Mouse (Mus musculus) heart, adult 18-20 months (tissue): Measurements from ENCODE around the gene Tmem14a. TPM values are rescaled to one million over a fixed set of nuclear protein-coding genes. Genes with fewer than 3 reads are reported as not detected.
"Not testable (repeated sequence)": the region's sequence is repeated elsewhere in the genome, so short reads cannot be mapped to it uniquely, and the experiment has no call there.

ENCODE experiments used
- DNase-seq, 2 experiments: peaks; one replicate each; pipeline ENCODE4 v3.0.0; 2021 to 2022; ENCODE audit warnings: mixed read lengths in 1 of 2
- long read RNA-seq, 2 experiments: library from polyadenylated mRNA; stranded (forward); transcript quantifications; one replicate each; pipeline ENCODE4 v2.0.0; 2021
- total RNA-seq, 2 experiments: library from RNA; stranded (reverse); gene quantifications; 2 replicates each; pipeline ENCODE4 v1.2.3; 2021

The Tmem14a gene
- 1 to 10 TPM; 2.5 to 3.4 TPM for total RNA-seq
- long read RNA-seq, experiment 1, partial matches to known transcripts, result 0 of 6 reads
- long read RNA-seq, experiment 1, other reads (novel, unspliced or antisense), result 2 of 6 reads
- long read RNA-seq, experiment 2, partial matches to known transcripts, result 1 of 2 reads
- long read RNA-seq, experiment 2, other reads (novel, unspliced or antisense), result 1 of 2 reads

GRCm38 (mm10) chr1:21218489-21218919 is at the start of gene Tmem14a:
TSS of gene Tmem14a (plus strand) at chr1:21218575.
- DNase-seq, result peak; percentile 92

GRCm38 (mm10) chr1:21185196-21185595 is 33.2 kb upstream of the Tmem14a start:
- no peak for DNase-seq

GRCm38 (mm10) chr1:21206241-21206640 is 12.1 kb upstream of the Tmem14a start:
- no peak for DNase-seq

GRCm38 (mm10) chr1:21213537-21213936 is 4.8 kb upstream of the Tmem14a start:
- DNase-seq, result not testable (repeated sequence)

GRCm38 (mm10) chr1:21213991-21214692 is 4.2 kb upstream of the Tmem14a start:
- not testable (repeated sequence) for DNase-seq

GRCm38 (mm10) chr1:21227756-21228395 is 9.5 kb downstream of the Tmem14a start:
- DNase-seq, result no peak

GRCm38 (mm10) chr1:21228740-21229722 is 10.7 kb downstream of the Tmem14a start:
- DNase-seq, result not testable (repeated sequence)

- DNase-seq, result no peak
Observed at GRCm38 (mm10) chr1:21230376-21230775, 12.0 kb downstream of the Tmem14a start.

GRCm38 (mm10) chr1:21231744-21232464 is 13.5 kb downstream of the Tmem14a start:
- peak in 1 of 2 experiments; percentile 30 for DNase-seq

- no peak for DNase-seq
Observed at GRCm38 (mm10) chr1:21232516-21232915, 14.1 kb downstream of the Tmem14a start.

GRCm38 (mm10) chr1:21235359-21235758 is 17.0 kb downstream of the Tmem14a start:
- no peak for DNase-seq

- DNase-seq, result peak; percentile 48 to 58
Observed at GRCm38 (mm10) chr1:21239911-21240898, 21.8 kb downstream of the Tmem14a start, which contains the start of gene Gsta3. TSS of gene Gsta3 (plus strand) at chr1:21240589.

- no peak for DNase-seq
Observed at GRCm38 (mm10) chr1:21241096-21241495, 22.7 kb downstream of the Tmem14a start.

GRCm38 (mm10) chr1:21244290-21244960 is 26.1 kb downstream of the Tmem14a start:
- DNase-seq, result no peak

GRCm38 (mm10) chr1:21246136-21246535 is 27.8 kb downstream of the Tmem14a start:
- DNase-seq, result no peak

GRCm38 (mm10) chr1:21247896-21248295 is 29.5 kb downstream of the Tmem14a start:
- no peak for DNase-seq

- no peak for DNase-seq
Observed at GRCm38 (mm10) chr1:21248560-21249390, 30.4 kb downstream of the Tmem14a start.

GRCm38 (mm10) chr1:21251661-21252060 is 33.3 kb downstream of the Tmem14a start:
- DNase-seq, result no peak
